Mouse (Mus musculus) lung, adult 2 months (tissue): ENCODE measurements around the gene Med27.

Experiments used
- CTCF ChIP-seq: fragments of 200-500 bp; IDR thresholded peaks from 2 replicates; pipeline ENCODE4 v1.5.1; 2011; ENCODE audit warnings: mild to moderate bottlenecking, low read length, control low read depth; ENCODE audit not compliant: insufficient read depth
- POLR2A ChIP-seq: fragments of 200-500 bp; IDR thresholded peaks from 2 replicates; pipeline ENCODE4 v1.6.1; 2011; ENCODE audit warnings: low read depth, mild to moderate bottlenecking, control low read depth, low read length, borderline replicate concordance; ENCODE audit errors: extremely low read depth

DNA sequence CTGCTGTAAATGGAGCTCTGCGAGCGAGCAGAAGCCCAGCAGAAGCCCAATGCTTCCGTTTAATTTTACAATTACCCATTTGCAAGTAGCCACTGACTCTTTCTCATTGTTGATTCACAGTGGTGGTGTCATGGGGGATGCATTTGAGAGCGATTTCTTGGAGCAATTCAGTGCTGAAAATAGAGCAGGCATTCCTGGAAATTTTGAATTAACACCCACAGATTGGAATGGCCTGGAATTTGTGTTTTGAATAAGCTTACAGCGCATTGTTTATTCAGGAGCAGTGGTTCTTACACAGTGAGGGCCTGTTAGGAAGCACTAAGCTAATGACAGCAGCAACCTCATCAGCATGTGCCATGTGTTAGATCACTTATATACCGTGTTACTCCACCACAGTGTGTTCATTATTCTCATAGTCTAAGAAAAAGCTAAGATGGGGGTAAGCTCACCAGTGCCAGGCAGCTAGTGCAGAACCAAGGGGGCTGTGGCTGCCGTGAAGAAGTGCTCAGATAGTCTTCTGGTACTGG, 101.9 kb downstream of the Med27 start:
- TF ChIP-seq POLR2A (no peak), CTCF (no peak)
